Comparison of ENCODE assay signal across 41 mouse cellular contexts in the genomic region with DNA sequence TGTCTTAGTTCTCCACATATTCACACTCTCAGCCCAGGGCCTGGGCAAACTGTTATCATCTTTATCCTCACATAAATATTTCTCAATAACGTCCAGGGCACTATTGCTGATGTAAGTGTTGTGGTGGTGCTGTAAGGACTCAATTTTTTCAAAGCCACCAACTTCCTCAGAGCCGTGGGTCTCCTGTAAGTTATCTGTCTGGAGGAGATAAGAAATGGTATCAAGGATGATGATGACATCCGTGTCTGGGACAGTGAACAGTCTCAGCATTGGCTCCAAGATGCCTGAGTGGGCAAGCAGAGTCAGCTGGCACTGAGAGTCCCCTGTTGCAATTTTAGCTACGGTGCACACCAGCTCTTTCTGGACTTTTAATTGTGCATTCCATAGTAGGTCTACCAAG. TPM values are rescaled to one million over a fixed set of nuclear protein-coding genes. Genes with fewer than 3 reads are reported as not detected.
"Had no signal": no experiment of that assay in that cellular context is flagged by ENCODE, and none has a peak within 500 bp of the region (broad histone marks: within the 10 kb centered on the region; RNA-seq: fewer than 3 reads in every experiment).

No protein-coding gene starts in this region.

- H3K9me3 ChIP-seq: heart, embryonic 10.5 days; heart, embryonic 12.5 days; hindbrain, embryonic 10.5 days; hindbrain, embryonic 13.5 days; hindbrain, embryonic 15.5 days; kidney, embryonic 15.5 days; limb, embryonic 10.5 days; limb, embryonic 12.5 days; liver, embryonic 13.5 days; liver, embryonic 15.5 days had no signal

- H3K27ac ChIP-seq: heart, embryonic 10.5 days; hindbrain, embryonic 10.5 days; hindbrain, embryonic 13.5 days; hindbrain, embryonic 15.5 days; hindbrain, postnatal 0 days; kidney, embryonic 15.5 days; kidney, postnatal 0 days; left cerebral cortex, adult 2 months; limb, embryonic 10.5 days; limb, embryonic 12.5 days; liver, embryonic 13.5 days; liver, embryonic 15.5 days had no signal

- ATAC-seq: hindbrain, postnatal 0 days; intestine, embryonic 16.5 days had no signal

- H3K27me3 ChIP-seq: heart, embryonic 12.5 days; hindbrain, embryonic 13.5 days; hindbrain, embryonic 15.5 days; kidney, embryonic 15.5 days; limb, embryonic 12.5 days; liver, embryonic 13.5 days; liver, embryonic 15.5 days had no signal

- H3K4me2 ChIP-seq: heart, embryonic 12.5 days; hindbrain, embryonic 13.5 days; hindbrain, embryonic 15.5 days; kidney, embryonic 15.5 days; limb, embryonic 12.5 days; liver, embryonic 11.5 days; liver, embryonic 13.5 days; liver, embryonic 15.5 days had no signal

- H3K36me3 ChIP-seq: heart, embryonic 10.5 days; heart, embryonic 12.5 days; hindbrain, embryonic 10.5 days; hindbrain, embryonic 13.5 days; hindbrain, embryonic 15.5 days; kidney, embryonic 15.5 days; limb, embryonic 10.5 days; limb, embryonic 12.5 days; liver, embryonic 13.5 days; liver, embryonic 15.5 days had no signal

- DNase-seq: gastrocnemius, postnatal 10 days; gastrocnemius, postnatal 25 days; heart, adult 11 months; heart, postnatal 10 days; heart, postnatal 4 days; kidney, adult 11 months; kidney, adult 2 months; kidney, adult 9 months; kidney, postnatal 14 days; kidney, postnatal 36 days; liver; liver, embryonic 13.5 days had no signal

- H3K4me1 ChIP-seq: heart, embryonic 10.5 days; heart, embryonic 12.5 days; hindbrain, embryonic 10.5 days; hindbrain, embryonic 13.5 days; hindbrain, embryonic 15.5 days; kidney, embryonic 15.5 days; limb, embryonic 10.5 days; limb, embryonic 12.5 days; liver, embryonic 13.5 days; liver, embryonic 15.5 days had no signal

- H3K4me3 ChIP-seq: heart, embryonic 10.5 days; heart, embryonic 12.5 days; hindbrain, embryonic 10.5 days; hindbrain, embryonic 13.5 days; hindbrain, embryonic 15.5 days; kidney, embryonic 15.5 days; left cerebral cortex, adult 2 months; limb, embryonic 10.5 days; limb, embryonic 12.5 days; liver, embryonic 13.5 days; liver, embryonic 15.5 days had no signal

- H3K9ac ChIP-seq: heart, embryonic 12.5 days; hindbrain, embryonic 13.5 days; hindbrain, embryonic 15.5 days; kidney, embryonic 15.5 days; limb, embryonic 12.5 days; liver, embryonic 13.5 days; liver, embryonic 15.5 days had no signal

RNA-seq across cellular contexts. Expression of gene 1700015G11Rik, which starts 6.5 kb away (rescaled TPM):
- total RNA-seq: gastrocnemius, adult 18-20 months; gastrocnemius, postnatal 10 days; gastrocnemius, postnatal 25 days; gastrocnemius, postnatal 4 days; heart, adult 8-10 months; heart, postnatal 10 days; heart, postnatal 25 days; heart, postnatal 4 days; hindbrain, postnatal 0 days; layer of hippocampus, adult 18-20 months; layer of hippocampus, adult 8-10 months; layer of hippocampus, postnatal 10 days; layer of hippocampus, postnatal 25 days; left cerebral cortex, adult 2 months; left cerebral cortex, postnatal 14 days; left cerebral cortex, postnatal 36 days had no signal
- polyA plus RNA-seq: heart, embryonic 10.5 days; heart, embryonic 12.5 days; heart, embryonic 14.5 days; heart, embryonic 16.5 days; hindbrain, embryonic 10.5 days; hindbrain, embryonic 13.5 days; hindbrain, embryonic 15.5 days; hindbrain, postnatal 0 days; intestine, embryonic 14.5 days; intestine, embryonic 16.5 days; kidney, adult 2 months; kidney, embryonic 15.5 days; kidney, postnatal 0 days; large intestine, adult 2 months; limb, embryonic 10.5 days; limb, embryonic 12.5 days; limb, embryonic 14.5 days; liver, embryonic 11.5 days; liver, embryonic 13.5 days; liver, embryonic 15.5 days had no signal
